9 mouse cellular contexts compared by ENCODE assay signal in genomic region chr17:45593479-45593878, GRCm38 (mm10). TPM values are rescaled to one million over a fixed set of nuclear protein-coding genes. Genes with fewer than 3 reads are reported as not detected.
DNase-seq lines count a peak whose midpoint lies in the region; ATAC-seq and TF ChIP-seq lines count a peak whose summit lies in the region.
"Had no signal": no experiment of that assay in that cellular context is flagged by ENCODE, and none has a peak within 500 bp of the region (broad histone marks: within the 10 kb centered on the region; RNA-seq: fewer than 3 reads in every experiment).

No protein-coding gene starts in this region.

- peaks cover 38% of the 10 kb centered on the region for H3K36me3 ChIP-seq in ES-E14 (ENCODE audit: control insufficient read depth, insufficient read depth, low read length, poor library complexity, severe bottlenecking)
- peaks cover 11% of the 10 kb centered on the region; the same call in 1 of the 2 replicates for H3K36me3 ChIP-seq in forebrain, embryonic 12.5 days (replicated peaks)
- H3K36me3 ChIP-seq in limb, embryonic 10.5 days, result peaks cover 13% of the 10 kb centered on the region

- H3K9me3 ChIP-seq in ES-E14 (ENCODE audit: control insufficient read depth, insufficient read depth, low read depth, low read length), result no peaks in the 10 kb centered on the region
- no peaks in the 10 kb centered on the region for H3K9me3 ChIP-seq in forebrain, embryonic 12.5 days
- H3K9me3 ChIP-seq in limb, embryonic 10.5 days (replicated peaks), result no peaks in the 10 kb centered on the region

- H3K4me3 ChIP-seq in ES-E14 (ENCODE audit: insufficient read depth in 1 of 2, low read depth in 1 of 2, low read length in 2 of 2, poor library complexity in 1 of 2, severe bottlenecking in 1 of 2), result peak overlapping the region; percentile 85 to 87
- H3K4me3 ChIP-seq in forebrain, embryonic 12.5 days (replicated peaks), result no peak overlapping the region; the same call in 1 of the 2 replicates
- peak overlapping the region; percentile 63; the same call in 1 of the 2 replicates for H3K4me3 ChIP-seq in limb, embryonic 10.5 days

- no peak for ATAC-seq in forebrain, embryonic 12.5 days (ENCODE audit: low FRiP score)

- DNase-seq in embryo, embryonic 11 days, result peak; percentile 29
- DNase-seq in embryo, embryonic 10 days (ENCODE audit: low spot score), result no peak
- DNase-seq in ES-E14 (ENCODE audit: low read depth, low spot score), result no peak
- DNase-seq in limb, embryonic 10.5 days (ENCODE audit: low spot score), result no peak
- DNase-seq in spleen, postnatal 4 days (ENCODE audit: low spot score in 2 of 2), result peak; percentile 76 to 83
- DNase-seq in layer of hippocampus, postnatal 25 days (ENCODE audit: extremely low spot score in 1 of 2, low spot score in 1 of 2), result no peak
- no peak for DNase-seq in lung, postnatal 10 days

- WGBS in forebrain, embryonic 12.5 days, result 15% methylated on average over 8 of the region's 8 CpGs
- 24% methylated on average over 8 of the region's 8 CpGs for WGBS in limb, embryonic 10.5 days

- peaks cover 47% of the 10 kb centered on the region for H3K27me3 ChIP-seq in forebrain, embryonic 12.5 days
- H3K27me3 ChIP-seq in limb, embryonic 10.5 days (ENCODE audit: low read depth, poor library complexity, severe bottlenecking), result peaks cover 59% of the 10 kb centered on the region

- peak overlapping the region; percentile 19; the same call in 1 of the 2 replicates for H3K4me2 ChIP-seq in forebrain, embryonic 12.5 days

- no peak overlapping the region for H3K27ac ChIP-seq in ES-E14 (ENCODE audit: insufficient read depth, low read depth, low read length, poor library complexity, severe bottlenecking)
- no peak overlapping the region for H3K27ac ChIP-seq in forebrain, embryonic 12.5 days
- H3K27ac ChIP-seq in limb, embryonic 10.5 days, result peak overlapping the region; percentile 34; the same call in 1 of the 2 replicates

- H3K9ac ChIP-seq in ES-E14 (ENCODE audit: insufficient read depth, low read depth, low read length, poor library complexity, severe bottlenecking), result peak overlapping the region; percentile 84; the same call in 1 of the 2 replicates
- peak overlapping the region; percentile 21; the same call in 1 of the 2 replicates for H3K9ac ChIP-seq in forebrain, embryonic 12.5 days

- in situ Hi-C loops in ES-E14 (cut with MboI; ENCODE audit: low sequenced_read_pairs in 2 of 2, unreplicated experiment in 2 of 2), result no loop called here

- H3K4me1 ChIP-seq in ES-E14 (ENCODE audit: control insufficient read depth in 2 of 2, insufficient read depth in 2 of 2, low read length in 2 of 2, poor library complexity in 1 of 2), result peaks cover 5 to 31% of the 10 kb centered on the region in 2 experiments
- H3K4me1 ChIP-seq in forebrain, embryonic 12.5 days, result peaks cover 50% of the 10 kb centered on the region
- H3K4me1 ChIP-seq in limb, embryonic 10.5 days, result peaks cover 80% of the 10 kb centered on the region

TF ChIP-seq in ES-E14, 5 proteins besides CTCF, POLR2A, EP300 and RAD21:
- no peak for TF ChIP-seq ZNF384 (IDR thresholded peaks at IDR 0.05; ENCODE audit: low read depth, low read length)
- peak; percentile 35; the same call in 1 of the 2 replicates for TF ChIP-seq ZC3H11A (IDR thresholded peaks at IDR 0.05; ENCODE audit: borderline replicate concordance, low read depth, low read length)
TF ChIP-seq in ES-E14: peak in this region for 1.

RNA-seq across cellular contexts. Expression of gene Slc29a1, which starts 5.9 kb away (rescaled TPM):
- total RNA-seq in ES-E14 (2012; rRNA removed), result 321 and 677 TPM in 2 replicates
- polyA plus RNA-seq in forebrain, embryonic 12.5 days (2016; fragmentation: Nextera tagmentation; extraction: Ambion mirVana), result 50.2 and 52.0 TPM in 2 replicates
- polyA plus RNA-seq in limb, embryonic 10.5 days (2016; fragmentation: Nextera tagmentation; extraction: Ambion mirVana), result 40.3 and 41.6 TPM in 2 replicates
- total RNA-seq in layer of hippocampus, postnatal 25 days (2021), result 10 to 100 TPM; 19.0 to 19.9 TPM

RNA-seq across cellular contexts. Expression of gene Mymx, which starts 8.4 kb away (rescaled TPM):
- total RNA-seq in ES-E14 (2012; rRNA removed), result 66.0 and 95.3 TPM in 2 replicates
- polyA plus RNA-seq in forebrain, embryonic 12.5 days (2016; fragmentation: Nextera tagmentation; extraction: Ambion mirVana), result 0.24 TPM in 1 of 2 replicates, not detected in the other
- 1.2 TPM in 1 of 2 replicates, not detected in the other for polyA plus RNA-seq in limb, embryonic 10.5 days (2016; fragmentation: Nextera tagmentation; extraction: Ambion mirVana)
- not detected for total RNA-seq in layer of hippocampus, postnatal 25 days (2021)
- total RNA-seq: layer of hippocampus, postnatal 14 days had no signal

RNA-seq across cellular contexts. Expression of gene Hsp90ab1, which starts 20.4 kb away (rescaled TPM):
- 1,660 and 1,758 TPM in 2 replicates for total RNA-seq in ES-E14 (2012; rRNA removed)
- polyA plus RNA-seq in forebrain, embryonic 12.5 days (2016; fragmentation: Nextera tagmentation; extraction: Ambion mirVana), result 1,580 and 1,603 TPM in 2 replicates
- 2,007 and 2,405 TPM in 2 replicates for polyA plus RNA-seq in limb, embryonic 10.5 days (2016; fragmentation: Nextera tagmentation; extraction: Ambion mirVana)
- 1,000 to 10,000 TPM; 1,671 to 1,815 TPM for total RNA-seq in layer of hippocampus, postnatal 25 days (2021)

RNA-seq across cellular contexts. Expression of gene Slc35b2, which starts 29.8 kb away (rescaled TPM):
- 96.7 and 98.7 TPM in 2 replicates for total RNA-seq in ES-E14 (2012; rRNA removed)
- polyA plus RNA-seq in forebrain, embryonic 12.5 days (2016; fragmentation: Nextera tagmentation; extraction: Ambion mirVana), result 91.0 and 91.7 TPM in 2 replicates
- polyA plus RNA-seq in limb, embryonic 10.5 days (2016; fragmentation: Nextera tagmentation; extraction: Ambion mirVana), result 102 and 105 TPM in 2 replicates
- 10 to 100 TPM; 36.1 to 38.7 TPM for total RNA-seq in layer of hippocampus, postnatal 25 days (2021)

RNA-seq across cellular contexts. Expression of gene Nfkbie, which starts 38.0 kb away (rescaled TPM):
- total RNA-seq in ES-E14 (2012; rRNA removed), result 2.1 and 2.2 TPM in 2 replicates
- polyA plus RNA-seq in forebrain, embryonic 12.5 days (2016; fragmentation: Nextera tagmentation; extraction: Ambion mirVana), result 5.5 and 5.7 TPM in 2 replicates
- 5.1 and 5.2 TPM in 2 replicates for polyA plus RNA-seq in limb, embryonic 10.5 days (2016; fragmentation: Nextera tagmentation; extraction: Ambion mirVana)
- 1 to 10 TPM; 2.6 to 3.2 TPM for total RNA-seq in layer of hippocampus, postnatal 25 days (2021)

Comparison
In these comparisons a context has a peak if more than half of its experiments do, and no peak if none do; other contexts are left out.
1. DNase-seq: peak in embryo, embryonic 11 days (single experiment) and spleen, postnatal 4 days (2 of 2); none in embryo, embryonic 10 days (single experiment), ES-E14 (single experiment), limb, embryonic 10.5 days (single experiment), layer of hippocampus, postnatal 25 days (0 of 2) and lung, postnatal 10 days (single experiment).
2. RNA of gene Slc29a1, which starts 5.9 kb away (total RNA-seq): 321 to 677 TPM in ES-E14; 19.0 to 19.9 TPM in layer of hippocampus, postnatal 25 days; every median in the first group is over 10 times any median in the second.
3. RNA of gene Mymx, which starts 8.4 kb away (total RNA-seq): 66.0 to 95.3 TPM in ES-E14; not detected in layer of hippocampus, postnatal 25 days; every median in the first group is over 10 times any median in the second.